Mouse (Mus musculus): ENCODE measurements around the gene Apoa2. TPM values are rescaled to one million over a fixed set of nuclear protein-coding genes. Genes with fewer than 3 reads are reported as not detected.

Apoa2 gene
- total and polyA plus RNA-seq, 3 experiments: 2.1 to 3.9 (median 2.2) TPM

DNA sequence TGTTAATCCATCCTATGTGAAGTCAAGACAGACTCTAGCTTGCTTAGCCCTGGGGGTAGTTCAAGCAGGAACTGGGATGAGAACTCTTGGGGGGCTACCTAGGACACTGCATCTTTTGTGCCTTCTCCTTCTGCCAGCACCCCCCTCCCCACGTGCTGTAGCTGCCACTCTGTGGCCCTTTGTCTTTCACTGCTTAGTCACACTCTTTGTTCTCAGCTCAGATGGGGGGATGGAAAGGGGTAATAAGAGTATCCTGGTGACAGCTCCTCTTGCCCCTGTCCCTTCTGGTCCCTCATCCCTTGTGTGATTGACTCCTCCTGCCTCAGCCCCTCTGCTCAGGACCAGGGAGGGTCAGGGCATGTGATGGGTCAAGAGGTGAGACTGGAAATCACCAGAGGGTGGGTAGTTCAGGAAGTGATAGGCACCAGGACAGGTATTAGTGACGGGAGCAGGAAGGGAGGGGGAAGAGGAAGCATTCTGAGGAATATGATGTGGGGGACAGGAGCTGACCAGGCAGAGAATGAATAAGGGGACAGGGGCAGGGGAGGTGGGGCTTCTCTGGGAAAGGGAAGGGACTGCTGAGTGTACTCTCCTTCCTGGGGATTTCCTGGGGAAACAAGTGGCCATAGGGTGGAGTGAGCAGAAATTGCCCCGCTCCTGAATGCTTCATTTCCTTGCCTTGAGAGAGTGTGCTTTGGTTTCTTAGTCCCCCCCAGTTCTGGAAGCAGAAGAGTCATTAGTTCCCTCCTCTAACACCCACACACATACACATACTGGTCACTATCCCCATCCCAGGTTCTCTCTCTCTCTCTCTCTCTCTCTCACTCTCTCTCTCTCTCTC, 23.8 kb downstream of the Apoa2 start:
- peaks cover under 1% of the 10 kb centered on the region; the same call in 1 of the 2 replicates for H3K79me2 ChIP-seq (replicated peaks; ENCODE audit: control insufficient read depth, insufficient read depth, low read length)
- H3K4me3 ChIP-seq: no peak overlapping the region; the same call in 1 of the 2 replicates
- WGBS: 44% methylated on average over 3 of the region's 3 CpGs
- H3K4me1 ChIP-seq (ENCODE audit: control insufficient read depth, insufficient read depth, low read length): peaks cover 9% of the 10 kb centered on the region
- no peak overlapping the region for H3K9ac ChIP-seq (ENCODE audit: low read depth, low read length)
- H3K27ac ChIP-seq: peak overlapping the region; percentile 98
- TF ChIP-seq EP300 (IDR thresholded peaks at IDR 0.05; ENCODE audit: insufficient read depth, low read depth, low read length) (no peak), CTCF (IDR thresholded peaks at IDR 0.05) (no peak)
- H3K36me3 ChIP-seq (ENCODE audit: control insufficient read depth, insufficient read depth, low read length): peaks cover 4% of the 10 kb centered on the region; the same call in 1 of the 2 replicates
- DNase-seq: no peak
- intact Hi-C loops (cut with DNase I): no loop called here
- H3K27me3 ChIP-seq (ENCODE audit: control insufficient read depth, insufficient read depth, low read length): no peaks in the 10 kb centered on the region

- Histone ChIP-seq H3K27me3 (ENCODE audit: control insufficient read depth, insufficient read depth, low read length) (no peaks in the 10 kb centered on the region), H3K79me2 (replicated peaks; ENCODE audit: control insufficient read depth, insufficient read depth, low read length) (no peaks in the 10 kb centered on the region), H3K36me3 (ENCODE audit: control insufficient read depth, insufficient read depth, low read length) (peaks cover 2% of the 10 kb centered on the region; the same call in 1 of the 2 replicates), H3K4me1 (ENCODE audit: control insufficient read depth, insufficient read depth, low read length) (peaks cover 9% of the 10 kb centered on the region), H3K9ac (ENCODE audit: low read depth, low read length) (peak within 1 kb of the TSS; percentile 23; the same call in 1 of the 2 replicates), H3K27ac (peak within 1 kb of the TSS; percentile 98), H3K4me3 (peak within 1 kb of the TSS; percentile 45)
- peak; percentile 70 to 76 for DNase-seq
- TF ChIP-seq POLR2A (IDR thresholded peaks at IDR 0.05; ENCODE audit: insufficient read depth, low read depth, low read length) (0 out of 2 replicates have a peak, but pooled peaks have one; percentile 14), CTCF (IDR thresholded peaks at IDR 0.05) (no peak), EP300 (IDR thresholded peaks at IDR 0.05; ENCODE audit: insufficient read depth, low read depth, low read length) (no peak)
- intact Hi-C loops (cut with DNase I): no loop called here
- WGBS: 17% methylated on average over 5 of the region's 5 CpGs
These were observed 25.2 kb downstream of the Apoa2 start, which contains the start of gene Adamts4 for GRCm38 (mm10) chr1:171249913-171250600. Gene Adamts4, plus strand, starts transcription at chr1:171250421.

DNA sequence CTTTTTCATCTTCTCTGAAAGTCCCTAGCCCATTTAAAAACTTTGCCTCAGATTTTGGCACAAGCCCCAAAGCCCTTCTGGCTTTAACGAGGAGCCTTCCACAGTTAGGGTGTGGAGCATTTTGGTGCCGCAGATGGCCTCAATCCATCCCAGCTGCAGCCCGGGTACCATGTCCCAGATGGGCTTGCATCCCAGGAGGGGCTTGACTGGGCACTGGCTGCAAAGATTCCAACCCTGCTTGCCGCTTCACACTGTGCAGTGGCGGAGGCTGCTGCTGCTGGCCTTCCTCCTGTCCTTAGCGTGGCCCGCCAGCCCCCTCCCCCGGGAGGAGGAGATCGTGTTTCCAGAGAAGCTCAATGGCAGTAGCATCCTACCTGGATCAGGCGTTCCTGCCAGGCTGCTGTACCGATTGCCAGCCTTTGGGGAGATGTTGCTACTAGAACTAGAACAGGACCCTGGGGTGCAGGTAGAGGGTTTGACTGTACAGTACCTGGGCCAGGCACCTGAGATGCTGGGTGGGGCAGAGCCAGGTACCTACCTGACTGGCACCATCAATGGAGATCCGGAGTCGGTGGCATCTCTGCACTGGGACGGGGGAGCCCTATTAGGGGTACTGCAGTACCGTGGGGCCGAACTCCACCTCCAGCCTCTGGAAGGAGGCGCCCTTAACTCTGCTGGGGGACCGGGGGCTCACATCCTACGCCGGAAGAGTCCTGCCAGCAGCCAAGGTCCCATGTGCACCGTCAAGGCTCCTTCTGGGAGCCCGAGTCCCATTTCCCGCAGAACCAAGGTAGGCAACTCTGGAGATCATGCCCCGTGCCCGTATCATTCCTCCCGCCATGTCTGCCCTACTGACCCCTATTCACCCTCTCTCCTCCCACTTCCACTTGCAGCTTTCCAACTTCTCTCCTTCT, 26.1 kb downstream of the Apoa2 start, which contains the start of gene Ndufs2:
Gene Ndufs2, minus strand, starts transcription at position 709 of the 914 bp plus-strand sequence.
- DNase-seq: peak in 1 of 2 experiments; percentile 34
- Histone ChIP-seq H3K9ac (ENCODE audit: low read depth, low read length) (peak within 1 kb of the TSS; percentile 23; the same call in 1 of the 2 replicates), H3K27ac (peak within 1 kb of the TSS; percentile 98), H3K27me3 (ENCODE audit: control insufficient read depth, insufficient read depth, low read length) (no peaks in the 10 kb centered on the region), H3K4me1 (ENCODE audit: control insufficient read depth, insufficient read depth, low read length) (peaks cover 9% of the 10 kb centered on the region), H3K4me3 (peak within 1 kb of the TSS; percentile 45), H3K36me3 (ENCODE audit: control insufficient read depth, insufficient read depth, low read length) (no peaks in the 10 kb centered on the region), H3K79me2 (replicated peaks; ENCODE audit: control insufficient read depth, insufficient read depth, low read length) (no peaks in the 10 kb centered on the region)
- TF ChIP-seq POLR2A (IDR thresholded peaks at IDR 0.05; ENCODE audit: insufficient read depth, low read depth, low read length): no peak
- no peak for TF ChIP-seq CTCF (IDR thresholded peaks at IDR 0.05)
- TF ChIP-seq EP300 (IDR thresholded peaks at IDR 0.05; ENCODE audit: insufficient read depth, low read depth, low read length): no peak
- 12% methylated on average over 26 of the region's 26 CpGs for WGBS
- intact Hi-C loops (cut with DNase I): no loop called here

GRCm38 (mm10) chr1:171251594-171252324, 26.9 kb downstream of the Apoa2 start:
- Histone ChIP-seq H3K27ac (peak overlapping the region; percentile 98), H3K4me1 (ENCODE audit: control insufficient read depth, insufficient read depth, low read length) (peaks cover 9% of the 10 kb centered on the region), H3K9ac (ENCODE audit: low read depth, low read length) (no peak overlapping the region), H3K4me3 (peak overlapping the region; percentile 45), H3K27me3 (ENCODE audit: control insufficient read depth, insufficient read depth, low read length) (no peaks in the 10 kb centered on the region), H3K36me3 (ENCODE audit: control insufficient read depth, insufficient read depth, low read length) (no peaks in the 10 kb centered on the region), H3K79me2 (replicated peaks; ENCODE audit: control insufficient read depth, insufficient read depth, low read length) (no peaks in the 10 kb centered on the region)
- 32% methylated on average over 13 of the region's 13 CpGs for WGBS
- intact Hi-C loops (cut with DNase I): no loop called here
- DNase-seq: peak; percentile 61 to 71
- TF ChIP-seq EP300 (IDR thresholded peaks at IDR 0.05; ENCODE audit: insufficient read depth, low read depth, low read length): no peak
- TF ChIP-seq POLR2A (IDR thresholded peaks at IDR 0.05; ENCODE audit: insufficient read depth, low read depth, low read length): no peak
- no peak for TF ChIP-seq CTCF (IDR thresholded peaks at IDR 0.05)

GRCm38 (mm10) chr1:171252415-171252814, 27.6 kb downstream of the Apoa2 start:
- H3K9ac ChIP-seq (ENCODE audit: low read depth, low read length): no peak overlapping the region
- 68% methylated on average over 17 of the region's 17 CpGs for WGBS
- H3K4me1 ChIP-seq (ENCODE audit: control insufficient read depth, insufficient read depth, low read length): peaks cover 10% of the 10 kb centered on the region
- intact Hi-C loops (cut with DNase I): no loop called here
- H3K36me3 ChIP-seq (ENCODE audit: control insufficient read depth, insufficient read depth, low read length): no peaks in the 10 kb centered on the region
- no peaks in the 10 kb centered on the region for H3K27me3 ChIP-seq (ENCODE audit: control insufficient read depth, insufficient read depth, low read length)
- no peak for TF ChIP-seq POLR2A (IDR thresholded peaks at IDR 0.05; ENCODE audit: insufficient read depth, low read depth, low read length)
- no peak for TF ChIP-seq EP300 (IDR thresholded peaks at IDR 0.05; ENCODE audit: insufficient read depth, low read depth, low read length)
- TF ChIP-seq CTCF (IDR thresholded peaks at IDR 0.05): no peak
- H3K4me3 ChIP-seq: no peak overlapping the region
- H3K27ac ChIP-seq: peak overlapping the region; percentile 98
- DNase-seq: no peak
- no peaks in the 10 kb centered on the region for H3K79me2 ChIP-seq (replicated peaks; ENCODE audit: control insufficient read depth, insufficient read depth, low read length)

Data from heart, adult 2 months (tissue).